Mouse (Mus musculus): Measurements from ENCODE around the gene Map3k7cl. TPM values are rescaled to one million over a fixed set of nuclear protein-coding genes. Genes with fewer than 3 reads are reported as not detected.

Gene Map3k7cl
- total RNA-seq (2014; rRNA removed) = 0.26 TPM in 1 of 2 replicates, not detected in the other
- polyA plus RNA-seq (2015; fragmentation: Nextera tagmentation; extraction: Ambion mirVana) = 0.14 and 0.18 TPM in 2 replicates

DNA sequence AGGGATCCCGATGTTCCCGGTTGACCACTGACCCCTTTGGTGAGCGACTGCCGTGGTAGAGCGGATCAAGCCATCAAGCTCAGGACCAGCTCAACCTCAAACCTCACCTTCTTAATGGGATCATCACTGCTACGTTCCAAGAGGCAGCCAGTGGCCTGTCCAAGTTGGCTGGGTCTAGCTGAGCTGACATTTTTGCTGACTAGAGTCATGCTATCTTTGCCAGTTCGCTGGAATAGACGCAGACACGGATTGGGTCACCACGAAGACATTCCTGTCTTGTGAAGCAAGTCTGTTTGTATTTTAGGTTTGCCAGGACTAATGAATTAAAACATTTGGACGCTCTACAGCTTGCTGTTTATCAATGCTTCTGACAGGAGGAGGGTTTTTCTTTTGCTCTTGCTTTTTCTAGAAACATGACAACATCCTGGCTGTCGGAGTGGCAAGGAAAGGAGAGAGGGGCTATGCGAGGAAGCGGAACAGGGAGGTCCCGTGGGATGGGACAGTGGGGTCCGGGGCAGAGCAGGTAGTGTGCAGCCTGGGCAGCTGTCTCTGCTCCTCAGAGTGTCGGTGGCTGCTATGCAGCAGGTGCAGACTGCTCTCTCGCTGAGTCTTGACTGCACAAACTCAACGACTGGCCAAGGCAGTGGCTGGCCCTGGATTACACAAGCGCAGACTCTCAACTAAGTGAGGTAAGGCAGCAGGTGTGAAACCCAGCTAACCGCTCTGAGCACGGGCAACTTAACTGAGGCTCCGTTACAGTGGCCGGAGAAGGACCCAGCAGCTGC is at the start of gene Map3k7cl:
Gene Map3k7cl (plus strand): TSS at position 424 of the 785 bp plus-strand sequence.
- Histone ChIP-seq H3K4me3 (ENCODE audit: low read length) (no peak within 1 kb of the TSS), H3K36me3 (ENCODE audit: insufficient read depth, low read length) (no peaks in the 10 kb centered on the region), H3K27me3 (ENCODE audit: insufficient read depth, low read length) (no peaks in the 10 kb centered on the region), H3K9me3 (ENCODE audit: low read length) (no peaks in the 10 kb centered on the region), H3K27ac (no peak within 1 kb of the TSS), H3K4me1 (ENCODE audit: insufficient read depth, low read length) (no peaks in the 10 kb centered on the region), H3K9ac (replicated peaks; ENCODE audit: low read length) (no peak within 1 kb of the TSS), H3K4me2 (ENCODE audit: low read depth, low read length) (no peak within 1 kb of the TSS)
- ATAC-seq = no peak
- DNase-seq (ENCODE audit: low spot score) = no peak
- no peak for TF ChIP-seq CTCF (IDR thresholded peaks at IDR 0.05; ENCODE audit: low read depth)
- WGBS = 69% methylated on average over 24 of the region's 24 CpGs

DNA sequence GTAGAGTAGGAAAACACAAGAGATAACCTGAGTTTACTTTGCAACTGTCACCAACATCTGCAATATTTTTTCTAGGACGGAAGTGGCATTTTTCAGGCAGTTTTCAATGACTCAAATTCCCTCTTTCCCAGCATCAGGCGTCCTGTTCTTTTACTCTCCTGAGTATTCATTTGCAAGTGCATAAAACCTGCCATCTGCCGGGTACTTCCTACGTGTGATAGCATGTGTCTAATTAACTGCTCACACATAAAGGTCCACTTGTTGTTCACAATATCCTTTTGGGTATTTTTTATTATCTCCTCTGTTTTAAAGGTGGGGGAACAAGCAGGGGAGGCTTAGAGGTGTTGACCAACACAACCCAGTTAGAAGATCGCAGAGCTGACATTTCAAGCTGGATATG is 41.4 kb upstream of the Map3k7cl start:
- 55% methylated on average over 5 of the region's 5 CpGs for whole genome bisulfite sequencing
- DNase-seq (ENCODE audit: low spot score) = no peak

DNA sequence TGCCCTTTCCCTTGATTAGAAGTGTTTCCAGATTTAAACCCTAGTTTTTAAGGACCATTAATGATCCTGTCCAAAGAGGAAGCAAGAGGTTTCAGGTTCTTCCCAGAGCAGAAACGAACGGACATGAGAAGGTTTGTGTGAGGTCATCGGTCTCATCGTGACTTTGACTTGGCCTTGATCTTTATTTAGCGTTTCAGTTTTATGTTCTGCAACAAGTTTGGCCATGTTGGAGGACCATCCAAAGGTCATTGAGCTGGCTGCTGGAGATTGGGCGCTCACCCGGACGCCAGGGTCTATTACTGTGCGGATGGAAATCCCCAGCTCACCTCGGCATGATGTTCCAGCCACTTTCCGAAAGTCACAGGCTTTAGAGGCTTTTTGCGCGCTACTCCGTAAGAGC is 40.8 kb upstream of the Map3k7cl start:
- DNase-seq (ENCODE audit: low spot score) (no peak), ATAC-seq (no peak)
- Histone ChIP-seq H3K9ac (replicated peaks; ENCODE audit: low read length) (no peak overlapping the region), H3K27me3 (ENCODE audit: insufficient read depth, low read length) (no peaks in the 10 kb centered on the region), H3K36me3 (ENCODE audit: insufficient read depth, low read length) (no peaks in the 10 kb centered on the region), H3K4me3 (ENCODE audit: low read length) (no peak overlapping the region), H3K9me3 (ENCODE audit: low read length) (no peaks in the 10 kb centered on the region), H3K4me2 (ENCODE audit: low read depth, low read length) (no peak overlapping the region), H3K4me1 (ENCODE audit: insufficient read depth, low read length) (no peaks in the 10 kb centered on the region), H3K27ac (no peak overlapping the region)
- TF ChIP-seq CTCF (IDR thresholded peaks at IDR 0.05; ENCODE audit: low read depth) = no peak
- 93% methylated on average over 14 of the region's 14 CpGs for WGBS

More for the DNA sequence above, 41.4 kb upstream of the Map3k7cl start:
- no peak for ATAC-seq
- H3K36me3 ChIP-seq (ENCODE audit: insufficient read depth, low read length) = no peaks in the 10 kb centered on the region
- H3K9me3 ChIP-seq (ENCODE audit: low read length) = no peaks in the 10 kb centered on the region
- no peak overlapping the region for H3K4me2 ChIP-seq (ENCODE audit: low read depth, low read length)
- H3K27me3 ChIP-seq (ENCODE audit: insufficient read depth, low read length) = no peaks in the 10 kb centered on the region
- H3K4me3 ChIP-seq (ENCODE audit: low read length) = no peak overlapping the region
- no peak overlapping the region for H3K27ac ChIP-seq
- no peaks in the 10 kb centered on the region for H3K4me1 ChIP-seq (ENCODE audit: insufficient read depth, low read length)
- H3K9ac ChIP-seq (replicated peaks; ENCODE audit: low read length) = no peak overlapping the region
- no peak for TF ChIP-seq CTCF (IDR thresholded peaks at IDR 0.05; ENCODE audit: low read depth)

DNA sequence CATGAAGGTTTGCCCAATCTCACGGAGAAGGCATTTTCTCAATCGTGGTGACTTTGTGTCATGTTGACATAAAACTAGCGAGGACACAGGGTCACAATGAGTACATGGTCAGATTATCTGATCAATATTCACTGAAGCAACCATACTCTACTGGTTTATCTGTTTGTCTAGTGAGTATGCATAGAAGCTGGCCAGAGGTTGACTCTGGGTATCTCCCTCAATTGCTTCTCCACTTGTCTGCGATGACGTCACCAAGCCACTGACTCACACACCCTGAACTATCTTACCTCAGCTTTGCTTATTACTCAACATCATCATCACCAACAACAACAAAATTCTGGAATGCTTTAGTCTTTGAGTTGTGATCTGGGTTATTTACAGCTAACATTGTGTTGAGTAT is 28.9 kb upstream of the Map3k7cl start:
- H3K27me3 ChIP-seq (ENCODE audit: insufficient read depth, low read length) = no peaks in the 10 kb centered on the region
- H3K4me3 ChIP-seq (ENCODE audit: low read length) = no peak overlapping the region
- no peaks in the 10 kb centered on the region for H3K36me3 ChIP-seq (ENCODE audit: insufficient read depth, low read length)
- DNase-seq (ENCODE audit: low spot score) (no peak), ATAC-seq (no peak)
- no peak overlapping the region for H3K9ac ChIP-seq (replicated peaks; ENCODE audit: low read length)
- no peaks in the 10 kb centered on the region for H3K9me3 ChIP-seq (ENCODE audit: low read length)
- no peak overlapping the region for H3K27ac ChIP-seq
- H3K4me2 ChIP-seq (ENCODE audit: low read depth, low read length) = no peak overlapping the region
- no peak for TF ChIP-seq CTCF (IDR thresholded peaks at IDR 0.05; ENCODE audit: low read depth)
- peaks cover 3% of the 10 kb centered on the region; the same call in 1 of the 2 replicates for H3K4me1 ChIP-seq (ENCODE audit: insufficient read depth, low read length)
- 92% methylated on average over 5 of the region's 5 CpGs for WGBS

DNA sequence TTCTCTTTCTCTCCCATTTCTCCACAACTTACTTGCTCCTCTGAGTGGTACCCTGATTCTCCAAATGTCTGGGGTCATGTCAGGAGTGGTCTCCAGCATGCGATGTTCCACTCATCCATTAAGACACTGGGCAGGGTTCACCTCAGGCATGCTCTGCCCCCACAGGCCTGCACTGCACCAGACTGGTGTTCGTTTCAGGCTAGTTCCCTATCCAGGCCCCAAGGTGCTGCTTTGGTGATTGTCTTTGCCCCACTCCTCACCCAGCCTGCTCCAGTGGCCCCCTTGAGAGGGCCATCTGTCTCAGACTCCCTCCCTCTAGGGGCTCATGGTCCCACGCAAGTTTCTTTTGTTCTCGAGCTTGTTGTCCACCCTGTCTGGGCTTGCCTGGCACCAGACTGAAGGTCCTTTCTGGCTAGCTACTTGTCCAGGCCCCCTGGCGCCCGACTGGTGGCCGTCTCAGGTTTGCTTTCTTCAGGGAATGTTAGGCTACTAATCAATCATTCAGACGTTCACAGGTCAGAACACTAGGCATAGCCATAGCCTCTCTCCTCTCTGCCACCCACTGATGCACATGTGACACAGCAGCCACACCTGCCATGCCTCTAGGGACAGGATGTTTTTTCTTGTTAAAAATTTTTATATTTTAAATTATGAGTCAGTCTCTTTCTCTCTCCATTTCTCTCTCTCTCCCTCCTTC is 25.4 kb upstream of the Map3k7cl start:
- Histone ChIP-seq H3K9me3 (ENCODE audit: low read length) (no peaks in the 10 kb centered on the region), H3K4me1 (ENCODE audit: insufficient read depth, low read length) (peaks cover 4% of the 10 kb centered on the region; the same call in 1 of the 2 replicates), H3K36me3 (ENCODE audit: insufficient read depth, low read length) (no peaks in the 10 kb centered on the region), H3K4me2 (ENCODE audit: low read depth, low read length) (no peak overlapping the region), H3K27me3 (ENCODE audit: insufficient read depth, low read length) (no peaks in the 10 kb centered on the region), H3K9ac (replicated peaks; ENCODE audit: low read length) (no peak overlapping the region), H3K27ac (no peak overlapping the region), H3K4me3 (ENCODE audit: low read length) (no peak overlapping the region)
- no peak for TF ChIP-seq CTCF (IDR thresholded peaks at IDR 0.05; ENCODE audit: low read depth)
- 59% methylated on average over 8 of the region's 8 CpGs for WGBS
- no peak for ATAC-seq
- DNase-seq (ENCODE audit: low spot score) = no peak

DNA sequence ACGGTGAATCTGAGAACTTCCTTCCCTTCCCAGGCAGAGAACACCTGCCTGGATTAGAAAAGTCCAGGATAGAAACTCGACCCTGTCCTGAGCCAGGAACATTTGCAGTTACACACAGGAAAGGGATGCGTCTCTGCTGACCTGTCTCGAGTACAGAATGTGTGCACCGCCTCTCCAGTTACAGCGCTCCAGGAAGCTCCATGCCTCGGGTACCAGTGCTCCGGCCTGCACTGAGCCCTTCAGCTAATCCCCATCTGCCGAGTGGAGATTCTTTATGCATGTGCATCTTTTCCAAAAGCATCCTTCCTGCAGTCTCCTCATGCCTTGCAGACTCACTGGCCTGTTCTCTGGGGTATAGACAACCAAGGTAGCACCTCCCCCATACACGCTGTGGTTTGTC is 24.4 kb upstream of the Map3k7cl start:
- TF ChIP-seq CTCF (IDR thresholded peaks at IDR 0.05; ENCODE audit: low read depth) = no peak
- H3K27ac ChIP-seq = no peak overlapping the region
- DNase-seq (ENCODE audit: low spot score) (no peak), ATAC-seq (0 out of 2 replicates have a peak, but pooled peaks have one; percentile 12)
- 66% methylated on average over 10 of the region's 10 CpGs for WGBS
- no peak overlapping the region for H3K4me3 ChIP-seq (ENCODE audit: low read length)
- no peaks in the 10 kb centered on the region for H3K27me3 ChIP-seq (ENCODE audit: insufficient read depth, low read length)
- no peaks in the 10 kb centered on the region for H3K36me3 ChIP-seq (ENCODE audit: insufficient read depth, low read length)
- no peak overlapping the region for H3K9ac ChIP-seq (replicated peaks; ENCODE audit: low read length)
- H3K9me3 ChIP-seq (ENCODE audit: low read length) = no peaks in the 10 kb centered on the region
- H3K4me1 ChIP-seq (ENCODE audit: insufficient read depth, low read length) = peaks cover 4% of the 10 kb centered on the region; the same call in 1 of the 2 replicates
- H3K4me2 ChIP-seq (ENCODE audit: low read depth, low read length) = no peak overlapping the region
